Mouse (Mus musculus): ENCODE data around the gene Capn1.

Capn1 gene

GRCm38 (mm10) chr19:5953201-5953770 lies 62.4 kb downstream of the Capn1 start:
- no peak for DNase-seq (ENCODE audit: low spot score in 2 of 2)

- DNase-seq (ENCODE audit: low spot score in 2 of 2) = no peak
Measured at GRCm38 (mm10) chr19:5952071-5952691, 63.5 kb downstream of the Capn1 start.

- no peak for DNase-seq (ENCODE audit: low spot score in 2 of 2)
Measured at GRCm38 (mm10) chr19:5951631-5952030, 64.1 kb downstream of the Capn1 start.

- DNase-seq (ENCODE audit: low spot score in 2 of 2) = no peak
Measured at GRCm38 (mm10) chr19:5950218-5950617, 65.5 kb downstream of the Capn1 start.

- peak in 1 of 2 experiments; percentile 54 for DNase-seq (ENCODE audit: low spot score in 2 of 2)
Measured at GRCm38 (mm10) chr19:5945891-5946290, 69.8 kb downstream of the Capn1 start.

- DNase-seq (ENCODE audit: low spot score in 2 of 2) = no peak
Measured at GRCm38 (mm10) chr19:5945027-5945426, 70.7 kb downstream of the Capn1 start.

- no peak for DNase-seq (ENCODE audit: low spot score in 2 of 2)
Measured at GRCm38 (mm10) chr19:5944145-5944544, 71.6 kb downstream of the Capn1 start.

GRCm38 (mm10) chr19:5943404-5943803 lies 72.3 kb downstream of the Capn1 start:
- no peak for DNase-seq (ENCODE audit: low spot score in 2 of 2)

- no peak for DNase-seq (ENCODE audit: low spot score in 2 of 2)
Measured at GRCm38 (mm10) chr19:5942581-5942980, 73.1 kb downstream of the Capn1 start.

- DNase-seq (ENCODE audit: low spot score in 2 of 2) = no peak
Measured at GRCm38 (mm10) chr19:5940656-5941055, 75.0 kb downstream of the Capn1 start.

GRCm38 (mm10) chr19:5940173-5940572 lies 75.5 kb downstream of the Capn1 start:
- peak; percentile 53 to 76 for DNase-seq (ENCODE audit: low spot score in 2 of 2)

- DNase-seq (ENCODE audit: low spot score in 2 of 2) = no peak
Measured at GRCm38 (mm10) chr19:5939715-5940114, 76.0 kb downstream of the Capn1 start.

Data from urinary bladder, adult 18-20 months (tissue).